Mouse (Mus musculus) midbrain, postnatal 0 days (tissue): ENCODE results near the gene Gm7030. TPM values are rescaled to one million over a fixed set of nuclear protein-coding genes. Genes with fewer than 3 reads are reported as not detected.
"Not testable (repeated sequence)": the region's sequence is repeated elsewhere in the genome, so short reads cannot be mapped to it uniquely, and the experiment has no call there.

Experiments used
- ATAC-seq: fragments of 200-750 bp; cut with Nextera tagmentation; 2 replicates; pipeline ENCODE4 v1.8.0; 2017; ENCODE audit warnings: moderate number of reproducible peaks, mild to moderate bottlenecking, moderate TSS enrichment, moderate library complexity; ENCODE audit not compliant: low FRiP score
- DNase-seq: peaks from one replicate; pipeline ENCODE4 v3.0.0-alpha.2; 2015; ENCODE audit warnings: low spot score
- H3K27ac ChIP-seq: fragments of 300-500 bp; sonication (generic); 2 replicates; pipeline ENCODE4 v1.5.1; 2014; ENCODE audit warnings: low read depth, mild to moderate bottlenecking, low read length, mixed read lengths
- H3K27me3 ChIP-seq: fragments of 300-500 bp; sonication (generic); 2 replicates; pipeline ENCODE4 v1.6.1; 2014; ENCODE audit warnings: low read length, control low read depth, mixed read lengths; ENCODE audit not compliant: insufficient read depth
- H3K36me3 ChIP-seq: fragments of 300-500 bp; sonication (generic); 2 replicates; pipeline ENCODE4 v1.6.1; 2014; ENCODE audit warnings: low read length, control low read depth, mixed read lengths; ENCODE audit not compliant: insufficient read depth
- H3K4me1 ChIP-seq: fragments of 300-500 bp; sonication (generic); 2 replicates; pipeline ENCODE4 v1.6.1; 2014; ENCODE audit warnings: mild to moderate bottlenecking, control low read depth, antibody characterized with exemption, low read length, mixed read lengths; ENCODE audit not compliant: insufficient read depth
- H3K4me2 ChIP-seq: fragments of 300-500 bp; sonication (generic); 2 replicates; pipeline ENCODE4 v1.6.1; 2014; ENCODE audit warnings: low read depth, mild to moderate bottlenecking, low read length, mixed read lengths; ENCODE audit not compliant: poor library complexity, severe bottlenecking
- H3K4me3 ChIP-seq: fragments of 300-500 bp; sonication (generic); 2 replicates; pipeline ENCODE4 v1.5.1; 2014; ENCODE audit warnings: low read depth, mild to moderate bottlenecking, low read length, moderate library complexity
- H3K9ac ChIP-seq: fragments of 300-500 bp; sonication (generic); replicated peaks from 2 replicates; pipeline ENCODE4 v1.6.1; 2014; ENCODE audit warnings: mild to moderate bottlenecking, low read length, moderate library complexity, mixed read lengths; ENCODE audit not compliant: poor library complexity, severe bottlenecking
- H3K9me3 ChIP-seq: fragments of 300-500 bp; sonication (generic); 2 replicates; pipeline ENCODE4 v1.6.1; 2016; ENCODE audit warnings: low read length, control low read depth
- CTCF ChIP-seq: IDR thresholded peaks from 2 replicates; pipeline ENCODE4 v1.5.1; 2016; ENCODE audit warnings: antibody characterized with exemption, mild to moderate bottlenecking
- WGBS: fragments of 180-500 bp; shearing (Covaris S2); extraction: QIAGEN DNeasy Blood & Tissue Kit; methylation state at CpG from one replicate; pipeline ENCODE4 v1.1.7; 2014; 5-methylcytosine and 5-hydroxymethylcytosine counted together
- polyA plus RNA-seq: library from polyadenylated mRNA; unstranded; fragments of >200 nt; fragmentation: Nextera tagmentation; extraction: Ambion mirVana; gene quantifications from 2 replicates; pipeline ENCODE4 v1.2.1, GENCODE M21; 2015
- total RNA-seq: library from RNA; depleted of rRNA; stranded (reverse); fragments of >200 nt; gene quantifications from 2 replicates; pipeline ENCODE4 v1.2.3, GENCODE M21; 2014

The Gm7030 gene
- total and polyA plus RNA-seq, 2 experiments from 2014 or later, result not detected

GRCm38 (mm10) chr17:36154271-36155149 is 25.3 kb upstream of the Gm7030 start:
- Histone ChIP-seq H3K27ac (no peak overlapping the region), H3K9ac (no peak overlapping the region), H3K9me3 (no peaks in the 10 kb centered on the region), H3K27me3 (peaks cover 21% of the 10 kb centered on the region), H3K36me3 (no peaks in the 10 kb centered on the region), H3K4me1 (no peaks in the 10 kb centered on the region), H3K4me3 (no peak overlapping the region), H3K4me2 (no peak overlapping the region)
- WGBS, result 18% methylated on average over 3 of the region's 3 CpGs
- TF ChIP-seq CTCF, result no peak
- DNase-seq, result no peak
- ATAC-seq, result no peak

- H3K27ac ChIP-seq, H3K4me2 ChIP-seq, H3K36me3 ChIP-seq, H3K9ac ChIP-seq, DNase-seq, H3K4me3 ChIP-seq, H3K9me3 ChIP-seq, ATAC-seq, H3K4me1 ChIP-seq: not testable (repeated sequence)
- WGBS, result 58% methylated on average over 4 of the region's 4 CpGs
- peaks cover 13% of the 10 kb centered on the region for H3K27me3 ChIP-seq
Measured at GRCm38 (mm10) chr17:36151200-36151599, 22.0 kb upstream of the Gm7030 start.

GRCm38 (mm10) chr17:36148468-36148867 is 19.2 kb upstream of the Gm7030 start:
- not testable (repeated sequence) for H3K27ac ChIP-seq, H3K27me3 ChIP-seq, H3K4me1 ChIP-seq, DNase-seq, ATAC-seq, H3K36me3 ChIP-seq, H3K4me2 ChIP-seq, H3K4me3 ChIP-seq, H3K9me3 ChIP-seq, H3K9ac ChIP-seq
- 77% methylated on average over 5 of the region's 5 CpGs for whole genome bisulfite sequencing

- H3K27me3 ChIP-seq, result peaks cover 14% of the 10 kb centered on the region
- H3K4me3 ChIP-seq, ATAC-seq, H3K9me3 ChIP-seq, H3K4me2 ChIP-seq, H3K4me1 ChIP-seq, H3K36me3 ChIP-seq, H3K27ac ChIP-seq, H3K9ac ChIP-seq, DNase-seq: not testable (repeated sequence)
- 82% methylated on average over 1 of the region's 1 CpGs for WGBS
Measured at GRCm38 (mm10) chr17:36146937-36147336, 17.7 kb upstream of the Gm7030 start.

GRCm38 (mm10) chr17:36145861-36146156 is 16.6 kb upstream of the Gm7030 start:
- not testable (repeated sequence) for H3K4me1 ChIP-seq, ATAC-seq, H3K27ac ChIP-seq, DNase-seq, H3K9me3 ChIP-seq, H3K9ac ChIP-seq, H3K36me3 ChIP-seq
- Histone ChIP-seq H3K4me3 (peak overlapping the region; percentile 35), H3K4me2 (peak overlapping the region; percentile 47), H3K27me3 (peaks cover 14% of the 10 kb centered on the region)
- 4% methylated on average over 13 of the region's 13 CpGs for WGBS

- DNase-seq (no peak), ATAC-seq (peak; percentile 70)
- TF ChIP-seq CTCF, result no peak
- WGBS, result under 1% methylated on average over 68 of the region's 78 CpGs
- no peaks in the 10 kb centered on the region for H3K9me3 ChIP-seq
- H3K27ac ChIP-seq, result no peak overlapping the region
- H3K4me2 ChIP-seq, result peak overlapping the region; percentile 47
- H3K36me3 ChIP-seq, result no peaks in the 10 kb centered on the region
- no peak overlapping the region; the same call in 1 of the 2 replicates for H3K9ac ChIP-seq
- no peaks in the 10 kb centered on the region for H3K4me1 ChIP-seq
- peaks cover 14% of the 10 kb centered on the region for H3K27me3 ChIP-seq
- peak overlapping the region; percentile 35 for H3K4me3 ChIP-seq
Measured at GRCm38 (mm10) chr17:36145111-36145860, 16.1 kb upstream of the Gm7030 start.

- H3K4me1 ChIP-seq, DNase-seq, H3K27ac ChIP-seq, H3K9ac ChIP-seq, H3K27me3 ChIP-seq, H3K4me2 ChIP-seq, ATAC-seq, H3K4me3 ChIP-seq, H3K9me3 ChIP-seq, H3K36me3 ChIP-seq: not testable (repeated sequence)
- 54% methylated on average over 1 of the region's 1 CpGs for WGBS
Measured at GRCm38 (mm10) chr17:36136299-36136848, 7.1 kb upstream of the Gm7030 start.

- not testable (repeated sequence) for H3K9me3 ChIP-seq, H3K9ac ChIP-seq, H3K4me3 ChIP-seq, H3K27me3 ChIP-seq, H3K27ac ChIP-seq, H3K36me3 ChIP-seq, H3K4me2 ChIP-seq, ATAC-seq, H3K4me1 ChIP-seq, DNase-seq
Measured at GRCm38 (mm10) chr17:36135421-36136231, 6.4 kb upstream of the Gm7030 start.
